Mouse (Mus musculus): Measurements from ENCODE around the gene Il2rg. TPM values are rescaled to one million over a fixed set of nuclear protein-coding genes. Genes with fewer than 3 reads are reported as not detected.

Il2rg gene
- total RNA-seq, 2 experiments from 2014 or later, result 5.7 to 10.2 TPM

DNA sequence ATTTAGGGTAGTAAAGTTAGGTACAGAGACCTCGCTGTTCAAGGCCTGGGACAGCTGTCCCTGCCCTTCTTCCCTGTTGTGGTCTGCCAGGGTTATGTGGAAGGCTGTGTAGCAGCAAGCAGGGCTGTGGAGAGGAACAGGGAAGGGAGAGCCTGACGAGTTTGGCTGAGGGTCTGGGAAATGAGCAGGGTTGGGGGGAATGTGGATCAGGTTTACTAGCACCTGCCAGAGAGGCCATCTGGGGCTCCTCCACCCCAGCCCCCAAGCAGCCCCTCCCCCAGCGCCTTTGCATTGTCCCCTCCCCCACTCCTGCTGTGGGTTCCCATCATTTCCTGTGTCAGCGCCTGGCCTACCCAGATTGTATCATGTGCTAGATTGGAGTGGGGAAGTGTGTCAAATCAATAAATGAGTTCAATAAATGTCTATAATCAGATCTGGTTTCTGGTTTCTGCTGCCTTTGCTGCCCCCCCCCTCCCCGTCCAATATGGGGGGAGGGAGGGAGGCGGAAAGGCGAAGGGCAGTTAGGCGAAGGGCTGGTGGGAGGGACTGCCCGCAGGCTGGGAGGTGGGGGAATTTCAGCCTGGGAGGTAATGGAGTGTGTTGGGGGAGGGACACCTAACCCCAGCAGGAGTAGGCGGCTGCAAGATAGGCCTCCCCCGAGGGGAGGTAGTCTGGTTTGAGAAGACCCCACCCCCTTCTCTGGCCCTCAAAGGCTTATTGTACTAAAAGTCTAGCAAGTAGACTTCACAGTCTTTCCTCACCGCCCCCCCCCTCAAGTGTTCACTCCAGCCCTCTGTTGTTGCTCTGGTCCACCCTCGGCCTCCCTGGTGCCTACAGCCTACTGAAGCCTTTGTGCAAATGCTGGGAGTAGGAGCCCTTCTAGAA, 7.4 kb downstream of the Il2rg start:
- DNase-seq, result no peak

DNA sequence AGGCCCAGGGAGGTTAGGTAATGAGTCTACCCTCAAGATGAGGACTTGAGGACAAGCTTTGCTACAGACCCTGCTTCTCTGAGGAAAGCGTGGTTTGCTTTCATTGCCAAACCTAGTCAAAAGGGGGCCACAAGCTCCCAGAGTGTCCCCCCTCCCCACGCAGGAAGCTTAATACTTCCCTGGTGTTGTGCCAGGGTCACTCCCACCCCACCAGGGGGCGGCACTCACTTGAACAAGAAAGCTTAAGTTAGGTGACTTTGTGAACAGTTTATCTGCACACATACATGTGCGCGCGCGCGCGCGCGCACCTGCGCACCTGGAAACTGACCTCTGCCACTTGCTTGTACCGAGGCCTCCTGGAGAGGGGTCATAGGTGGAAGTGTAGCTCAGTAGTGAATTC, 11.5 kb downstream of the Il2rg start:
- DNase-seq, result peak in 1 of 2 experiments; percentile 37

DNA sequence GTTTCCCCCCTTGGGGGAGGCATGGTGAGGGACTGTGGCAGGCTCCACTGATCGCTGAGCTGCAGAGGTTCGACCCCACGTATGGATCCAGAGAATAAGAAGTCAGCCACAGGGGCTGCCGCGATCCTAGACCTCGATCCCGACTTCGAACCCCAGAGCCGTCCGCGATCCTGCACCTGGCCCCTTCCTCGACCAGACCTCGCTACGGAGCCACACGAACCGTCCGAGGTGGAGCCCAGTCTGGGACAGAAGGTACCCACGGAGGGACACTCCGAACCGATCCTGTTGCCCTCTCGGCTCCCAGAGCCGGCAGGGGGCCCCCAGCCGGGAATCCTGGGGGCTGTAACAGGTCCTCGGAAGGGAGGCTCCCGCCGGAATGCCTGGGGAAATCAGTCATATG, 13.3 kb downstream of the Il2rg start:
- DNase-seq, result no peak

DNA sequence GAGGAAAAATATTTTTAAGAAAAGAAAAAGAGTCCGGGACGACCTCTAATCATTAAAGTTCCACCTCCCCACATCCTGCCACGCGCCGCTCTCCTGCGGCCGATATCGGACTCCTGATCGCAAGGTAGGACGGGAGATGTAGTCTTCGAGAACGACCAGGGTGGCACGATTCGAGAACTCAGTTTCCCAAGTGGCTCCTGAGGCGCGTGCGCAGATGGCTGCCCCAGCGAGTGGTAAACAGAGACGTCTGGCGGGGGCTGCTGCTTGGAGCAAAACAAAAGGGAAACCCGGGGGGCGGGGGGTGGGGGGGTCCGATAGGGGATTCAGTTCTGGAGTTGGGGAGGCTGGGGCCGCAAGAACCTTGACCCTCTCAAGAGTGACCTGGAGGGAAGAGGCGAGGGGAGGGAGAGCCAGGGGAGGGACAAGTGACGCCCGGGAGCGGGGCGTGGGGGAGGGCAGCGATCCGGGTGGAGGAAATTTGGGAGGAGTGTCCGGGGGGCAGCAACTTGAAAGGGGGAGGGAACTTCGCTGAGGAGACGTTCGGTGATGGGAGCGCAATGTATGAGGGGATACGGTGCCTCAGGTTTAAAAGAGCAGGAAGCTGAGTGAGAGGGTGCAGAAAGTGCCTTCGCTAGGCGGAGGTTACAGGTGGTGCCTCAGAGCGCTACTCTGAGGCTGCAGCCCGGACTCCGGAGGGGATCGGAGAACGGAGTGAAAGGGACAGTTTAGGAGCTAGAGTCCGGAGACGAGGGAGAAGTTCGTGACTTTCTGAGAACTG, 13.9 kb downstream of the Il2rg start, which contains the start of gene Foxo4:
TSS of gene Foxo4 (plus strand) at position 577 of the 778 bp plus-strand sequence.
- peak; percentile 88 to 90 for DNase-seq

DNA sequence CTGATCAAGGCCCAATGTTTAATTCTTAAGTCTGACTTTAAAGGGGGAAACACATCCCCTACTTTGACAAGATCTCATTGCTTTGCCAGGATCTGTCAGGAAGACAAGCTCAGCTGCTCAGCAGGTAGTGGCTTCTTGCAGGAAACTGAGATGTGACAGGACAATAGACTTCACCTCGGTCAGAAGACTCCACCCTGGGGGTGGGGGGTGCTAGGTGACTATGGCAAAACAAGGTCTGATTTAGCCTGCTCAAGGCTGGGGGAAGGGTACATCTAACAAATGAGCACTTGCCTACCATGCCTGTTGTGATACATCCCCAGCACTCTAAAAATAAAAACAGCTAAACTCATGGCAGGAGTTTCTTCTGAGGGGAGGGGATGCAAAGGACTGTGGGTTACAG, 23.0 kb downstream of the Il2rg start:
- no peak for DNase-seq

DNA sequence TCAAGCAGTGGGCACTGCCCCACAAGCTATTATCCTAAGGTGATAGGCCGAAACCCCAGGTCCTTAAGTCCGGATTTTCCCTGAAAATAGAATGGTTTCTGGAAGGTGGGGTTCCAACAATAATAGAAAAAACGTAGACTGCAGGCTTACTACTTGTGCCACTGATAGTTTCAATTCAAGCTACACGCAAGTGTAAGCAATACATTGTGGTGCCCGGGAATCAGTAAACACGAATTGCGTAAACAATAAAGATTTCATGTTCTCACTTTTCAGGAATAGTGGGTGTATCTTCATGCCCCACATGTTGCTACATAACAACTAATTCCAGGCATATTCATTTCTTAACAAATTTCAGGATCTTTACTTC, 45.3 kb downstream of the Il2rg start:
- no peak for DNase-seq

DNA sequence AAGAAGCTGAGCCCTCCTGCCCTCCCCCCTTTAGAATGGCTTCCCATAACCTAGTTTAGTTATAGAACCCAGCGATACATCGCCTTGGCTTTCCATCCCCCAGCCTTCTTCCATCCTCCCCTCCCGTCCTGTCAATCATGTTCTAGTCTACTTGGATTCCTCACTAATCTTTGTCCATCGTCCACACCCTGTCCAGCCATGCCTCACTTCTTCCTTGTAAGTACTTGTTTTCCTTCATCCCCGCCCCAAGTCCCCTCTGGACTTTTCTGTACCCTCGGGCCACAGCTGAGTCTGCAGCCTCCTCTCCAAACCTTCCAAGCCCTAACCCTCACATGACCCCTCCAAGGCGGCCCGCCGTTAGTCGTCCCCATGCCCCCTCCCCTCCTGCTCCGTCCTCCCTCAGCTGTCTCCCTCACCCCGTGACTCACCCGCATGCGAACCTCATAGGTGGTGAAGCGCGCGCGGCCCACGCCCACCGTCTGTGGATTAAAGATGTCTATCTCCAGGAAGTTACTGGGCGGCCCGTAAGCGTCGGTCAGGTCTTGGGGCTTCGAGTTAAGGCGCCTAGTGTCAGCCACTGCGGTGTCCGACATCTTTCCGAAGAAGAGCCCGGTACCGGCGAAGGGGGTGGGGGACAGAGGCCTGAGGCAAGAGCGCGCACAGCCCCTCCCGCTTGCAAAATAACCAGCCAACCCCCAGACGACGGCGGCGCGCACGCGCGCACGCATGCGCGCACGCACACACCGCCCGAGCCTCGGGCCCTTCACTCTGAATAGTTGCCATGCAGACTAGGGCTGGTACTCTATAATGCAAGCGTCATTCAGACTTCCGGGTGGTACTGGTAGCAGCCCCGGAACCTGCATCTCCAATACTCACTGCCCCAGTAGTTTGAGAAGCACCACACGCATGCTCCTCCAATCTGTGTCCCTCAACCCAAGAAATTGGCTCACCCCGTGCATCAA, 45.9 kb downstream of the Il2rg start, which contains the start of gene Snx12:
TSS of gene Snx12 (minus strand) at position 730 of the 962 bp plus-strand sequence.
- DNase-seq, result peak; percentile 80 to 83

Other genes with a start within 250 kb of the Il2rg start
- gene Tex11, start 208.6 kb downstream of the Il2rg start, total RNA-seq (2021), result under 1 TPM in 1 of 2 experiments, not detected in 1; 0.13 TPM
- gene Slc7a3, start 182.2 kb downstream of the Il2rg start, total RNA-seq (2021), result under 1 TPM; 0.40 to 0.79 TPM
- gene Snx12, start 45.7 kb downstream of the Il2rg start, total RNA-seq (2021), result 10 to 100 TPM; 49.9 to 52.0 TPM
- gene Foxo4, start 13.7 kb downstream of the Il2rg start, total RNA-seq (2021), result 10 to 100 TPM; 28.1 to 35.2 TPM
- not detected for gene Gm614, start 4.3 kb downstream of the Il2rg start, total RNA-seq (2021)
- gene Gm20489, start 768 bp upstream of the Il2rg start, total RNA-seq (2021), result not detected
- 10 to 100 TPM; 32.2 to 35.1 TPM for gene Med12, start 5.8 kb upstream of the Il2rg start, total RNA-seq (2021)
- 10 to 100 TPM; 18.5 to 28.4 TPM for gene Nlgn3, start 30.9 kb upstream of the Il2rg start, total RNA-seq (2021)
- under 1 TPM in 1 of 2 experiments, not detected in 1; 0.20 TPM for gene Gjb1, start 108.1 kb upstream of the Il2rg start, total RNA-seq (2021)
- gene Zmym3, start 152.6 kb upstream of the Il2rg start, total RNA-seq (2021), result 10 to 100 TPM; 65.0 to 66.3 TPM
- gene Nono, start 161.1 kb upstream of the Il2rg start, total RNA-seq (2021), result 100 to 1,000 TPM; 185 to 193 TPM
- gene Itgb1bp2, start 180.8 kb upstream of the Il2rg start, total RNA-seq (2021), result under 1 TPM; 0.63 to 0.66 TPM

Measured in adrenal gland, postnatal 36 days (tissue).